Mouse (Mus musculus) testis, postnatal 14 days (tissue): ENCODE measurements around the gene Mettl24.
"Not testable (repeated sequence)": the region's sequence is repeated elsewhere in the genome, so short reads cannot be mapped to it uniquely, and the experiment has no call there.

ENCODE experiments used
- DNase-seq: peaks from one replicate; pipeline ENCODE4 v3.0.0; 2021; ENCODE audit warnings: low spot score

Gene Mettl24

DNA sequence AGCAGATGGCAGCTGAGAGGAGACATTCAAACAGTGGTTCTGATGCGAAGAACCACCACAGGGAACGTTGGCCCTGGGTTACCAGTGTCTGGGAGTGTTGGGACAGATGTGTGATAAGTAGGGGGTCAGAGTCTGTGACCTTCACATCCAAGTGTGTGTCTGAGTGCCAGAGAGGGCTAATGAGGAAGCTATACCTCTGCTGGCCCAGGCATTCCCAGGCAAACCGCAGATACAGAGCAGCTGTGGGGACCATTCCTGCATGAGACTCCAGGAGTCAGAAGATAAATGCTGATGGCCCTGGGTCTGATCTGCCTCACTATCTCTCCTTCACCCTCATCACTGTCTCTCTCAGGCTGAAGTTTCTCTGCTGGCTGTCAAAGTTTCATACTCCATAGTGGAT lies 57.6 kb downstream of the Mettl24 start:
- no peak for DNase-seq

DNA sequence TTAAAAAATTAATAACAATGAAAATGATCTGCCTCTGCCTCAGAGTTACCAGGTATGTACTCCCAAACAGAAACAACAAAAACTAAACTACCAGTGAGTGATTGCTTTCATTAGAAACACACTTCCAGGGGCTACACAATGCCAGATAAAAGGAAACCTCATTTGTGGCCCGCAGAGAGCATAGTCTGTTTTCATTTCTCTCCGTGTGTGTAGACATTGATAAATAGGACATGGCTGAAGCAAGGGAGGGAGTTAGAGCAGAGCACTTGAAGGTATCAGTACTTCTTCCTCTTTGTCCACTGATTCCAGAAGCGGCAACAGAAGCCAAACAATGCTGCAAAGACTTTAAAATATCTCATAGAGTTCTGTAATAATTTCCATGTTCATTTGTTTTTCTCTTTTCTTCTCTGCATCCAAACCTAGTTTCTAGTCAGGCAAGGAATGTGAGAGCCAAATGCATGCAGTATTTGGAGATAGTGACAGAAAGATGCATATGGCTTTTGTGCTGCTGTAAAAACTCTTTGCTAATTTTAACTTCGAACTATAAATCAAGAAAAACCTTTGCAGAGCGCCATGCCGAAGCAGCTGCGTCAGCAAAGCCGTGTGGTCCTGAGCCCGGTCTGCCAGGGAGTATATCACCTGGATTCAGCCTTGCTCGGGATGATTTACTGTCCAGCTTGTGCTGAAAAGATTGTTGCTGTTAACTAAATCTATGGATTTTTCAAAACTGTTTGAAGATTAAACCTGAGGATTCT lies 67.4 kb downstream of the Mettl24 start:
- DNase-seq, result no peak

DNA sequence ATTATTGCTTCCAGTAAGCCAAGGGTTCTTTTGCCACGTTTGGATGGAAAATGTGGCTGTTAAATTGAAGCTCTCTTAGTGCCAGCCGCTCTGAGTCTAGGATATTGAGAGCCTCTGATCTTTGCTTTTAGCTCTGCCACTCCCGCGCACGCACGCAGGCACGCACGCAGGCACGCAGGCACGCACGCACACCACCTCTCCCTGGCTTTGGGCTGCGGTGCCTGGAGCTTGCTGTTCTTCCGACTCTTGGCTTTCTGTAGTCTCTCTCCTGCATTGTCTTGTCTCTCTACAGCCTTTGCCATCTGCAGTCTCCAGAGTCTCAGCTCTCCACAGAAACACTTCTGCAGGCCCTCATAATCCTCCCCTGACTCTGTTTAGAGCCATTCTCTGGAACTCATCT lies 68.1 kb downstream of the Mettl24 start:
- no peak for DNase-seq

DNA sequence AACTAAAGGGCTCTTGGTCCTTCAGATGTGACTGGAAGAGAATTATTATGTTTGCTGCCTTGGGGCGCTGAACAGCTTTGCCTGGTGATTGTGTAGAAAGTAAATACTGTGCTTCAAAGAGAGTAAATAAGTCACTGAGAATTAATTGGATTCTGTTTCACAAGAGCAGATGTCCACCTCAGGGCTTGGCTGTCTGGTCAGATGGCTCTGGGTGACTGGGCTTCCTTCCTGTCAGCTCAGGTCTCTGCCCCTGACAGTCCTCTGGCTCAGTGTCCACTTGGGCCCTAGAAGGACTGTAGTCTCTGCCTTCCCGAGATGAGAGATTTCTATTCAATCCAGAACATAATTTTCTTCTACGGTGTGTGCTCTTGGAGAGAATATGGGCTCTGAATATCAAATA lies 70.0 kb downstream of the Mettl24 start:
- no peak for DNase-seq

DNA sequence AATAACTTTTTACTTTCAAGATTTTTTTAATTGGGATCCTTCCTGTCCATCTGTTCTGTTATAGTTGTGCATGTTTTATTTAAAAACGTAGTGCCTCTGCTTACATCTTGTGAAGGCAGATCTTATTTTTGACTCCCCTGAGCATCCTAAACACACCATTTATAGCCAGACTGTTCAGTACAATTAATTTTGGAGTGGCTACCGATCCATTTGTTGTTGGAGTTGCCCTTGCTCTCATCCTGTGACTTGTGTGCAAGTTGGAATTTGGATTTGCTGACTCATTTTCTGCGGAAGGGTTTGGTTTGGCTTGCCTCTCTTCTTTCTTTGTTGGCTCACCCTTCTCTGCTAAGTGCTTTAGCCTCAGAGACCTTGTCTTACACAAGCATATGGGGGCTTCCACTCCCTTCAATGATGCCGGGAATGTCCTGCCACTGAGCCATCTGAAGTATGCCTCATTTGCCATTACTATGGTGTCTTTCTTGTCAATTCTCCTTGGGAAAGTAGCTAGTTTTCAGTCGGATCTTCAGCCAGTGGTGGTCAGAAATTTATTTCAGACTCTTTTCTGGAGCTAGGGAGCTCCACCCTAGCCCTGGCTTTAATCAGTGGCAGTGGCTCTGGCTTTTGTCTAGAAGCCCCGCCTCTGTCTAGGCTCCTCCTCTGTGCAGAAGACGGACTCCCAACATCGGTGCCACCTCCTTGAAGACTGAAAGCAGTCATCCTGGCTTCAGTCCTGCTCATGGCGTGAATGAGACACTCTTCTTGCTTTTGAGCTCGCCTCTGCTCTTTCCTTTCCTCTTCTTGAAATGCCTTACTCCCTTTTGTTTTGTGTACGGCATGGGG lies 75.3 kb downstream of the Mettl24 start:
- no peak for DNase-seq

DNA sequence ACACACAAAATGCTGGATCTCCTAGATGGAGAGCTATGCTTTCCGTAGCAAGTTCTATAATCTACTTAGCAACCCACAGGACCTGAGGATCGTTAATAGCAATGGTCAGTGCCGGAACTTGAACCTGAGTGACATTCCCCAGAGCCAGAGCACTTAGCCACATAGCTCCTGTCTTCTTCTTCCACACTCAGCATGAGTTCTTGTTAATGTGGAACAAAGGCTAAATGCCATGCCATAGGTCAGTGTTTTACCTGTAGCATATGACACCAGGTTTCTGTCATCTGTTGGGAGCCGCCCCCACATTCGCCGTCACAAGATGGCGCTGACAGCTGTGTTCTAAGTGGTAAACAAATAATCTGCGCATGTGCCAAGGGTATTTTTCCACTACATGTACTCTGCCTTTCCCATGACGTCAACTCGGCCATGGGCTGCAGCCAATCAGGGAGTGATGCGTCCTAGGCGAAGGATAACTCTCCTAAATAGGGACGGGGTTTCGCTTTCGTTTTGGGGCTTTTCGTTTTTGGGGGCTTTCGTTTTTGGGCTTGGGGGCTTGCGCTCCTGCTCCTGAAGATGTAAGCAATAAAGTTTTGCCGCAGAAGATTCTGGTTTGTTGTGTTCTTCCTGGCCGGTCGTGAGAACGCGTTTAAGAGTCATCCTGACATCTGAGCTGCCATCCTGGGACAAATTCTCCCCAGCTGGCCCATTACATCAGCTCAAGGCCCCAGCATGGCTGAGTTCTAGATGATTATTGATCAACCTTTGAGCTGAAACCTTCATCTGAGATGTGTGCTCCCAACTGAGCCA lies 76.5 kb downstream of the Mettl24 start:
- not testable (repeated sequence) for DNase-seq

DNA sequence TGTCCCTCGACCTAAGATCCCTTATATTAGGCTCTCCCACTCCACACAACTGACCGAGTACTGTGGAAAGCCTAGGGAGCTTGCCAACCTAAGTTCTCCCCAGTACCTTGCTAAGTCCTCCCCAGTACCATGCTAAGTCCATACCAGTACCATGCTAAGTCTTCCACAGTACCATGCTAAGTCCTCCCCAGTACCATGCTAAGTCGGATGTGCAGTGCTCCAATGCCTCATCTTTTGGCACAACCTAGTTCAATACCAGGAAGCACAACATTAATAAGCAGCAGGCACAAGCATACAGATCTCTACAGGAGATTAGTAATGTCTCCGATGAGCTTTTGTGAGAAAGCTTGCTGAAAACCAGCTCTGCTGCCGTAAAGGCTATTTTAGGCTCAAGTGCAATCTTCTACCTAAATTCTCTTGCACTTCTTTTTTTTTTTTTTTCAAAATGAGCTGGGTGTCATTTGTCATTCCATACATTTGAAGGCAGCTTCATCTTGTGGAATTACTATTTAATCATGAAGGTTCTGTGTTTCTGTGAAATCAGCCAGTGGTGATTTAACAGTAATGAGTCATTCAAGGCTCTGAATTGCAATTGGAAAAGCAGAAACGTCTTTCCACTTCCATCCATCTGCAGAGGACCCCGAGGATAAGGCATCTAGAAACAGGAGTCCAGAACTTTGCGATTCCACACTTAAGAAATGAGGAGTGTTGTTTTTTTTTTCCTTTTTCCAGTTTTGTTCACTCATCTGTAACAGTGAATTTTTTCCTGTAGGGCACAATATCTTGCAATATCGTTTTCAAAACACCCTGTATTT lies 77.3 kb downstream of the Mettl24 start:
- DNase-seq, result no peak

DNA sequence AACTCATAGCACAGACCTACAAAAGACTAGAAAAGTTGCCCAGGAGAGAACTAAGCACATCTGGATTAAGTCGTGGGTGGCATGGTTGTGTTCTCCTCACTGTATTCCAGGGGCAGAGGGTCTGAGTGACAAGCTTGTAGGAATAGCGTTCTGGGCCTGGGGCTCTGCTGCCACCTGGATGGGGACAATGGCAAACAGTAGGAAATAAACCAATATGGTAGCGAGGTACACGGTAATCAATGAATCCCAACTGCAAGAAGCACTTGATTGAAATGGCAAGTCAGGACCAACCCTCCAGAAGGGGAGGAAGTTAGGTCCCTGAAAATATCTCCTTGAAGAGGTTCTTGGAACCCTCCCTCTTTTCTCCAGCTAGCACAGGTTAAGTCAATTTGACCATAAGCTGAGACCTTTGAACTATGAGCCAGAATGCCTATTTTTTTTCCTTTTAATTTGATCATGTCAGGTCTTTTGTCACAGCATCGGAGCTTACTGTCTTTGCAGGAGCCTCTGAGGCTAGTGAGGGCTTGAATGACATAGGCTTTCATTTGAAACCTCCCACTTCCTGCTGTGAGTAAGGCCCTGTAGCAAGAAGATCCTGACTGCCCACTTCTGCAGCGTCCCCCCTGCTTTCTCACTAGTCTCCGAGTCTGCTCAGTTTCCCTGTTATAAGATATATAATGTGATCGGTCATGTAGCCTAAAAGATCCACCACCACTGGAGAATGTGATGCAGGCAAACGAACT lies 78.1 kb downstream of the Mettl24 start:
- DNase-seq, result no peak

DNA sequence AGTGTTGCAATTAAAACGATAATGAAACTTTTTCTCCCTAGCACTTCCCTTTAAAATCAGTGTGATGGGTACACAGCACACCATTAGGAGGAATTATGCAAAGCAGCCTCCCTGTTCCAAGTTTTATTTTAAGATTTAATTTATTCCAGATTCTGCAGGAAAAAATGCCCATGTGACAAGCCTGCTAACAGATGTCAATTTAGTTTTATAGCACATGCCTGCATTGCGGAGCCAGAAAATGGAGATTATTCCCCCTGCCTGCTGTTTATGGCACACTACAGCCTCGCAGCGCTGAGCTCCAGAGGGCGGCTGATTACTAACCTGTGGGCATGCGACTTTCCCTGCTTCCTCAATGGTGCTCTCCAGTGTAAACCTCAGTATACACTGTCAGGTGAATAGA lies 79.5 kb downstream of the Mettl24 start:
- no peak for DNase-seq

DNA sequence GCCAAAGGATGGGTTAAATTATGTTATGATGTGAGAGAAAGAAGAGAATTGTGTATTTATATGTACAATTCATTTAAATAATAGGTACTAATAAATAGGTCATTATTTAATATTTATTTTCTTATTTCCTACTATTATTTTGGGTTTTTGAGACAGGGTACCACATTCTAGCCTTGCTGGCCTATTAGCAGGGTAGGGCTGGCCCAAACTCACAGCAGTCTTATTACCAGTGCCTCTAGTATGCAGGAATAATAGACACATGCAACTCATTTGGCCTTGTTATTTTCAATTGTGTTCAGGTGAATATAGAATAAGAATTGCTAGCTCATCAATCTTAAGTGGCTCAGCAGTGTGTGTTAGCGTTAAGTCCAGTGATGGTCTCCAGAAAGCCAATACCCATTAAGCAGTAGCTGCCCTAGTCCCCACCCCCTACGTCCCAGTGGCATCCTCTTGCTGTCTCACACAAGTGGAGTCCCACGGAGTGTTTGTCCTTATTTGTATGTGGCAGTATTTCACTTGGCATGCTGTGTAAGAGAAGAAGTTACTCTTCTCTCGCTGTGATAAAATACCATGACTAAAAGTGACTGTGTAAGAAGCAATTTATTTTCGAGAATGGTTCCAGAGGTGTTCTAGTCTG lies 80.1 kb downstream of the Mettl24 start:
- DNase-seq, result no peak

DNA sequence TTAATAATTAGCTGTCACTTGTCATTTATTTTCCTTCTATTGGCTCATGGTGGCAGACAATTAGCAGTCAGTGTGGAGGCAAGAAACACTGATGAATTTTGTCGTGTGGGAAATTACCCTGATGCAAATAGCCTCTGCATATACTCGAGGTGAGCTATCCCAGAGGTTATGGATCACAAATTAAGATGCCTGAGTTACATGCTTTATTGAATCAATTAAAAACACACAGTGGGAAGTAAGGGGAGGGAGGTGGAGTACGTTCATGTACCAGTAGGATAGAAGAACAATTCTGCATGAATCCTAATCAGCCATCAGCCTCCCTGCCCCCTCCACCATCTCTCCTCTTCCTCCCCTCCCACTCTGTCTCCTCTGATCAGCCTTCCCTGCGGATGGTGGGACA lies 89.2 kb downstream of the Mettl24 start:
- no peak for DNase-seq

DNA sequence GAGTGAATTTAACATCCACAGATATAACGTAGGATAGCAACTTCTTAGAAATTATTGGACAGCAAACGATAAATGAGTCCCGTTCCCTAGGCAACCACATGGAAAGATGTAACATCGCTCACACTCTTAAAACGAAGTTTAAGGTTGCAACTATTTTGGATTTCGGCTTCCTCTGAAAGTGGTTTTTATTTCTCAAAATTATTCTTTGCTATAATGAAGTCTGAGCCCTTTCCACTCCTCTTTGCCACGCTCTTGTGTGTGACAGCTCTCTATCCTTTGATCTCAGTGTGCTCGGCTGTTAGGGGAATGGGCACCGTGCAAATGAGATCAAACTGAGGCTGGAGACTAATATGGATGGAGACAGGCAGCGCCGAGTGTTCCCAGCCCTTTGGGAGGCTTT lies 92.1 kb downstream of the Mettl24 start:
- DNase-seq, result no peak

DNA sequence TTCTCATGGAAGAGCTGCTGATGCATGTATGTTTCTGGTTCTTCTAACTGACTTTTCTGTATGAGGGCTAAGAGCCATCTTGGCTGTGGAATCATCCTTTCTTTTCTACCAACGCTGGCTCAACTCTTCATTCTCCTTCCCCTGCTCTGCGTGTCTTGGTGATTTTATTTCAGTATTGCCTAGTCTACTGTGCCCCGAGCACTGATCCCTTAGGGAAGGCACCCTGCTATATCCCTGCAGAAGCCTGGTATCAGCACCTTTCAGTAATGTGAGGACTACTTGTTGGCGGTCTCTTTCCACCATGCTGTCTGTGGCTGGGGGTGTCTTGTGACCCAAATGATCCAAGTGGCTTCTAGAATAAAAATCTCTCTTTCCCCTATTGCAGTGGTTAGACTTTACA lies 92.6 kb downstream of the Mettl24 start:
- DNase-seq, result no peak

DNA sequence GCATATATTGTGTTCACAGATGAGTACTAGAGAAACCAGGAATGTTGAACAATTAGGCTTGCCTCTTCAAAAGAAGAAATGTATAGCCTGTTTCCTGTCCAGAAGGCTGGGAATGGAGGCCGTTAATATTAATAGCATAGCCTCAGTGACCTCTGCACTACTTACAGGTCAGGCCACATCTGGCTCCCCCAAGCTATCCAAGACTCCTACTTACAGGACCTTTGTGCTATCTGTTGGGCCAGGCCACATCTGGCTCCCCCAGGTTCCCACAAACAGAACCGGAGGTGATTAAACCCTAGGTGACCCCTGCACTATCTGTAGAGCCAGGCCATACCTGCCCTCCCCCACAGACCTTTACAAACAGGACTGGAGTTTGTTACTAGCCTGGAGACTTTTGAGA lies 94.1 kb downstream of the Mettl24 start:
- DNase-seq, result no peak

DNA sequence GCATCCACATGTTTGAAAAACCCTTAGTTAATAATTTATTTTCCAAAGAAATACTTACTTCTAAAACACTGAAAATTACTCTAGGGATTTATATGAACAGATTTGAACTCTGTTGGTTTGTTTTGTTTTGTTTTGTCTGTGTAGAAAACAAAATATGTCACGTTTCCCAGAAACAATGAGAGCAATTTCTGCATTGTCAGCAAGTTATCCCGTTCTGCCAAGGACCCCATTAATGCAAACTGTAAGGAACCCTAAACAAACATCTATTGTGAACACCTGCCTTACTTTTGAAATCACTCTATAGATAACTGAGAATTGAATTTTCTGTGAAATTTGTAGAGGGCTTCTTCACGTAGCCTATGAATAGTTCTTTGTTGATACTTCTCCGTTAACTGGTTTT lies 95.4 kb downstream of the Mettl24 start:
- DNase-seq, result no peak

DNA sequence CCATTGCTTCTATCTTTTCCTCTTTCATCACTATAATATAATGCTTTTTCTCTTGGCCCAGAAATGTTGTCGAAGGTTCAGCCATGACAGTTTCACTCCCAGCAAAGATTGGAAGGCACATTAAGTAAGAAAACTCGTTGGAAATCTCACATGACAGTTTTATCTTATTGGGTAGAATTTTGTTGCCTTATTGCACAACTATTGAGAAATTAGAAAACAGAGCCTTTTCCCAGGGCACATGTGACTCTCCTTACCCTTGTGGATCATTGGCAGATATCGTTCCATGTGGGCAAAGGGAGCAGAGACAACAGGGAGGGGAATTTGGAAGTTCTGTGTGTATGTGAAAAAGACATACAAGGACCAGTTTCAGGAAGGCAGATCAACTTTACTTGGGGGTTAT lies 107.3 kb downstream of the Mettl24 start:
- no peak for DNase-seq

DNA sequence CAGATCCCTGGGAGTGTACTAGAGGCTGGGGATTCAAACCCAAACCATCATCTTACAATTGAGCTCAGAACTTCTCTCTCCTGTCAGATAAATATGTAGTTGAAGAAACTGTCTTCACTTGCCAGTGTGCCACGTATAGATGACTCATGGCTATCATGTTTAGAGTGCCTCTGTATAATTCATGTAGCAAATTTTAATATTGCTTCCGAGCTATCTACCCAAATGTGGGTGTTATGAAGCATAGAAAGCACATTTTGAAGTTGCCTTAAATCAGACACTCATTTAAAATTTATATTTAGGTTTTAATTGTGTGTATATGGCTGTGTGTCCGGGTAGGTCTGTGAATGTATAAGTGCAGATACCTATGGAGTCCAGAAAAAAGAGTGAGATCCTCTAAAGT lies 109.0 kb downstream of the Mettl24 start:
- no peak for DNase-seq

DNA sequence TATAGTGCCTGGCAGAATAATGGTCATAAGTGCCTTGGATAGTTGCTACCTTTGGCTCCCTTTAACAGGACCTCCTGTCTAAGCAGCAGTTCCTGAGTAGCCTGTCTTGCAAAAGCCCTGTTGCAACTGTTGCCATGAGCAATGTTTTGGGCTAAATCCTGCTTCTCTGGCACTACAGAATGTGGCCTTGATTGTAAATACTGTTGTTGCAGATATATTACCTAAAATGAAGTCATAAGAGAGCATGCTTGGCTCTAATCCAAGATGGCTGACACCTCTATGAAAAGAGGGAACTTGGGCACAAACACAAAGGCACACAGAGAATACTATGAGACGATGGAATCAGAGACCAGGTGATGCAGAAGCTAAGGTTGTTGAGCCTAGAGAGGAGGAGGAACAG lies 122.1 kb downstream of the Mettl24 start:
- DNase-seq, result no peak

DNA sequence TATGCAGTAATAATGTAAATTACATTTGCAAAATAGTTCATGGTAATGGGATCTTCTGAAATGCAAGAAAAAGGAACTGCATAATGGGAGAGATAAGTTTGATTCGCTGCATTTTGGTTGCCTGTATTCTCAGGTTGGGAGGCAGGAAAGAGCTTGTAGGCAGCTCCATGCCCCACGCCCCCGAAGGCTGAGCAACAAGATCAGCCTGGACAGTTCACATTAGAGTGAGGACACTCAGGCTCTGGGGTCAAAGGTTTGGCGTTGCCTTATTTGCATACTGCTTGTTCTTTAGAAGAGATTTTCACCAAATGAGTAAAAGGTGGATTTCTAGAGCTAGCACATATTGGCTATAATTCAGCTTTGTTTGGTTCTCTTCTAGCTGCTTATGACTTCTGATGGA lies 123.1 kb downstream of the Mettl24 start:
- DNase-seq, result no peak

DNA sequence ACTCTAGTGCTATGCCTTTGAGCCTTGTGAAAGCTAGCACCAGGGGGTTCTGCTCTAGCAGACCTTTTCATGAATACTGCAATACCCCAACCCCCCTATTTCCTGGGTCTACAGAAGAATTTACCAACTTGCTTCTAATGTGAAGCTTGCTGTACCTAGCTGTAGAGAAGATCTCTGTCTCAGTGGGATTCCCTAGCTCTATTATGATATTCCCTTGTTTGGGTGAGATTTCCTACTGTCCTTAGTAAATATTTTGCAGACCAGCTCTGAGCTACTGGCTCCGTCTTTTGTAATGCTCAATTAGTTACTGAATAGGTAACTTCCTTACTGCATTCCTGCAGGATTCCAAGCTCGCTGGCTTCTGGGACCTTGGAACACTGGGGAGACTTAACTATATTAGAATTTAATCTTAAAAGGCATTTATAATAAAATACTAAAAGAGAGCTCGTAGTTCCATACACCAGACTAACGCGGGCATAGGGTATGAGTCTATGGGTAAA lies 126.4 kb downstream of the Mettl24 start:
- DNase-seq, result not testable (repeated sequence)
